Mouse (Mus musculus) stomach, postnatal 0 days (tissue): ENCODE data around the gene Pgf. TPM values are rescaled to one million over a fixed set of nuclear protein-coding genes. Genes with fewer than 3 reads are reported as not detected.
A peak's percentile ranks its signal among the peaks of the same experiment; 100 is the strongest.

Source experiments
- ATAC-seq: fragments of 200-750 bp; cut with Nextera tagmentation; 2 replicates; pipeline ENCODE4 v1.8.0; 2017; ENCODE audit not compliant: low FRiP score, low TSS enrichment
- DNase-seq: peaks from one replicate; pipeline ENCODE4 v3.0.0-alpha.2; 2016; ENCODE audit warnings: low spot score
- H3K27ac ChIP-seq: fragments of 300-500 bp; sonication (generic); replicated peaks from 2 replicates; pipeline ENCODE4 v1.5.1; 2014; ENCODE audit warnings: mild to moderate bottlenecking, control low read depth
- H3K27me3 ChIP-seq: fragments of 300-500 bp; sonication (generic); 2 replicates; pipeline ENCODE4 v1.6.1; 2014; ENCODE audit warnings: low read length; ENCODE audit not compliant: control insufficient read depth, insufficient read depth
- H3K36me3 ChIP-seq: fragments of 300-500 bp; sonication (generic); 2 replicates; pipeline ENCODE4 v1.6.1; 2014; ENCODE audit warnings: low read length, mixed read lengths; ENCODE audit not compliant: control insufficient read depth, insufficient read depth
- H3K4me1 ChIP-seq: fragments of 300-500 bp; sonication (generic); replicated peaks from 2 replicates; pipeline ENCODE4 v1.6.1; 2014; ENCODE audit warnings: antibody characterized with exemption; ENCODE audit not compliant: control insufficient read depth, insufficient read depth
- H3K4me2 ChIP-seq: fragments of 300-500 bp; sonication (generic); replicated peaks from 2 replicates; pipeline ENCODE4 v1.6.1; 2014; ENCODE audit warnings: low read depth, mild to moderate bottlenecking, control low read depth, moderate library complexity
- H3K4me3 ChIP-seq: fragments of 300-500 bp; sonication (generic); 2 replicates; pipeline ENCODE4 v1.5.1; 2014; ENCODE audit warnings: low read depth, low read length, control low read depth
- H3K9ac ChIP-seq: fragments of 300-500 bp; sonication (generic); 2 replicates; pipeline ENCODE4 v1.6.1; 2014; ENCODE audit warnings: mild to moderate bottlenecking, low read length, control low read depth, mixed read lengths
- H3K9me3 ChIP-seq: fragments of 300-500 bp; sonication (generic); 2 replicates; pipeline ENCODE4 v1.6.1; 2016; ENCODE audit warnings: low read length; ENCODE audit not compliant: control insufficient read depth
- CTCF ChIP-seq: IDR thresholded peaks from 2 replicates; pipeline ENCODE4 v1.5.1; 2016; ENCODE audit warnings: antibody characterized with exemption, low read depth, mild to moderate bottlenecking, moderate library complexity
- EP300 ChIP-seq: optimal IDR thresholded peaks from 2 replicates; pipeline ENCODE3; 2016; ENCODE audit warnings: antibody characterized with exemption
- WGBS: fragments of 180-500 bp; shearing (Covaris S2); extraction: QIAGEN DNeasy Blood & Tissue Kit; methylation state at CpG from one replicate; pipeline ENCODE4 v1.1.7; 2014; 5-methylcytosine and 5-hydroxymethylcytosine counted together
- polyA plus RNA-seq: library from polyadenylated mRNA; unstranded; fragments of >200 nt; fragmentation: Nextera tagmentation; extraction: Ambion mirVana; gene quantifications from 2 replicates; pipeline ENCODE4 v1.2.1, GENCODE M21; 2015

Gene Pgf
- polyA plus RNA-seq, 1 experiment from 2014 or later: 3.5 TPM

DNA sequence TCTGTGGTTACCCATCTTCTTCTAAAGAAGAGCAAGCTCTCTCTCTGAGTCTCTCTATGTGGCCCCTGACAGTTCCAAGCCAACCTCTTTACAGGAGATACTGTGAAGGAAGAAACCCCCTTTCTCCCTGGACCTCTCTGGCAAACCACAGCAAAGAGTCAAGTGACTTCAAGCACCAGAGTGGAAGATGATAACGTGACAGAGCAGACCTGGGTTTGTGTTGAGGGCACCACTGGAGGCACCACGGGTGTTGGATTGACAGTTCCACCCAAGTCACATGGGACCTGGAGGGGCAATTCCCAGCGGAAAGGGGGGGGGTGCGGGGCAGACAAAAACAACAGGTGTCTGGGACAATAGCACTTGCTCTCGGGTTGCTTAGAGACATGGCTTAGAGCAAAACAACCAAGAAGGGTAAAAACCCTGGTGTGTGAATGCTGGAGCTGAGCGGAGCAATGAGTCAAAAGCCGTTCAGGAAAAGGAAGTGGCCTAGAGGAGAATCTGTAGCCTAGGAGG is 31.2 kb upstream of the Pgf start:
- whole genome bisulfite sequencing: 34% methylated on average over 7 of the region's 7 CpGs
- DNase-seq (no peak), ATAC-seq (no peak)
- TF ChIP-seq EP300: no peak
- TF ChIP-seq CTCF: no peak
- Histone ChIP-seq H3K4me3 (no peak overlapping the region), H3K4me2 (no peak overlapping the region), H3K9me3 (no peaks in the 10 kb centered on the region), H3K36me3 (no peaks in the 10 kb centered on the region), H3K4me1 (no peaks in the 10 kb centered on the region), H3K27ac (no peak overlapping the region), H3K9ac (no peak overlapping the region), H3K27me3 (no peaks in the 10 kb centered on the region)

GRCm38 (mm10) chr12:85205425-85205824 is 27.8 kb upstream of the Pgf start:
- WGBS: 83% methylated on average over 10 of the region's 10 CpGs
- H3K27ac ChIP-seq: no peak overlapping the region

DNA sequence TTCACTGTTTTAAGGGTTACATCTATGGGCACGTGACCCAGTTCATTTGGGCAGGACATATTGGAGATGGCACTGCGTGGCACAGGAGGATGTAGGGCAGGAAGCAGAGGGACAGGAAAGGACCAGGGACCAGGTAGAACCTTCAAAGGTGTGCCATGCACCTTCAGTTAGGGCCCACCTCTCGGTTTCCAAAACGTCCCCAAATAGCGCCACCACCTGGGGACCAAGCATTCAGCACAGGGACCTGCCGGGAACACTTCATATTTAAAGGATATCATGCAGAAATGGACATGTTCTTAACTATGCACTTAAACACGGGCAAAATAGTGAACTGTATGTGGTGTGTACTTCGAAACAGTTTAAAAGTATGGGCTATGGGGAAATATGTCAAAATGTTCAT is 26.5 kb upstream of the Pgf start:
- Histone ChIP-seq H3K9ac (no peak overlapping the region), H3K36me3 (no peaks in the 10 kb centered on the region), H3K27ac (no peak overlapping the region), H3K4me3 (no peak overlapping the region), H3K9me3 (no peaks in the 10 kb centered on the region), H3K27me3 (no peaks in the 10 kb centered on the region), H3K4me1 (no peaks in the 10 kb centered on the region), H3K4me2 (no peak overlapping the region)
- DNase-seq: no peak
- WGBS: 53% methylated on average over 8 of the region's 8 CpGs
- peak; percentile 38 for TF ChIP-seq CTCF
- TF ChIP-seq EP300: no peak
- no peak for ATAC-seq

More at GRCm38 (mm10) chr12:85205425-85205824, 27.8 kb upstream of the Pgf start:
- DNase-seq (no peak), ATAC-seq (no peak)
- Histone ChIP-seq H3K9me3 (no peaks in the 10 kb centered on the region), H3K4me1 (no peaks in the 10 kb centered on the region), H3K4me2 (no peak overlapping the region), H3K27me3 (no peaks in the 10 kb centered on the region), H3K9ac (no peak overlapping the region), H3K4me3 (no peak overlapping the region), H3K36me3 (no peaks in the 10 kb centered on the region)
- TF ChIP-seq EP300 (no peak), CTCF (no peak)

DNA sequence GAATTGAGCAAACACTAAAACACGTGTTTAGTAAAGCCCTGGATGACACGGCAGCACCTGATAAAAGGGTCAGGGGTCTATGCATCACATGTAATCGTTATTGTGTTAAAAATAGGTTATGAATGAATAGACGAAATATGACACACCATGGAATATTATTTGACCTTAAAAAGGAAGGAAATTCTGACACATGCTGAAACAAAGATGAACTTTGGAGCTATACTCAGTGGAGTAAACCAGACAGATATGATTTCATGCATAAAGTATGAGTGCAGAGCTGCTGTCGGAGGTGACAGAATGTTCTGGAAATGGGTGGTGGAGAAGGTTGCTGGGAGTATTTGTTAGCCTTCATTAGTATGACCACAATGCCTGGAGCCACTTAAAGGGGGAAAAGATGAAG is 26.1 kb upstream of the Pgf start:
- 51% methylated on average over 5 of the region's 5 CpGs for WGBS
- DNase-seq (no peak), ATAC-seq (peak; percentile 48; the same call in 1 of the 2 replicates)
- Histone ChIP-seq H3K36me3 (no peaks in the 10 kb centered on the region), H3K27ac (no peak overlapping the region), H3K9me3 (no peaks in the 10 kb centered on the region), H3K4me1 (no peaks in the 10 kb centered on the region), H3K9ac (no peak overlapping the region), H3K4me3 (no peak overlapping the region), H3K4me2 (no peak overlapping the region), H3K27me3 (no peaks in the 10 kb centered on the region)
- TF ChIP-seq EP300 (no peak), CTCF (no peak)

DNA sequence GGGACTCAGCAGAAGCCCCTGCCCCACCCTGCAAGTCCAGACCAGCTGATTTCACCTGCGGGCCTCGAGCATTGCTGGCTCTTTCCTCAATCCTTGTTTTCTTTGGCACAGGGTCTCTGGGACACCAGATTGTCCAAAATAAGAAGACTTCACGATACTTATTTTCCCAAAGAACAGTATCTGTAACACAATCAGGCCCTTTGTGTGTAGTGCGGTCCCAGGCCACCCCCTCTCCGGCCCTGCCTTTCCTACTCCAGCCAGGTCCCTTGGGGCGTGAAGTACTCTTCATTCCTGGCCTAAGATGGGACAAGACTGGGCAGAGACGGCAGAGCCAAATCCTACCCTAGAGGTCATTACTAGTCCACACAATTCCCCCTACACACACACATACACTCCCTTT is 24.6 kb upstream of the Pgf start:
- H3K4me3 ChIP-seq: no peak overlapping the region
- no peaks in the 10 kb centered on the region for H3K9me3 ChIP-seq
- H3K4me2 ChIP-seq: no peak overlapping the region
- H3K27ac ChIP-seq: no peak overlapping the region
- DNase-seq (no peak), ATAC-seq (no peak)
- TF ChIP-seq EP300: no peak
- TF ChIP-seq CTCF: no peak
- no peaks in the 10 kb centered on the region for H3K4me1 ChIP-seq
- WGBS: 81% methylated on average over 7 of the region's 7 CpGs
- H3K9ac ChIP-seq: no peak overlapping the region
- H3K27me3 ChIP-seq: no peaks in the 10 kb centered on the region
- no peaks in the 10 kb centered on the region for H3K36me3 ChIP-seq

DNA sequence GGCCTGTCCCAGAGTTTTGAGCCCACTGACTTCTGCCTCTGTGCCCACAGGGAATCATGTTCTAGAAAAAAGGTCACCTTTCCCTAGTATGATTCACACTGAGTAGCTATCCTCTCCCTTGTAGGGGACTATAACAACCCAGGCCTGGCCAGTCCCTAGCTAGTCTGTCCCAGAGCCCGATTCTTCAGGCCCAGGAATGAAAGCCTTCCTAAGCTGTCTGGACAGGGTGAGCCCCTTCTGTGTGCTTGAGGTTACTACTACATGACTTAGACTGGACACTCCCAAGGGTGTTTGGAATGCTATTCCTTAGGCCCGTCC is 24.2 kb upstream of the Pgf start:
- DNase-seq (no peak), ATAC-seq (no peak)
- TF ChIP-seq CTCF (no peak), EP300 (no peak)
- no peaks in the 10 kb centered on the region for H3K36me3 ChIP-seq
- 65% methylated on average over 2 of the region's 2 CpGs for WGBS
- no peak overlapping the region for H3K4me2 ChIP-seq
- H3K9ac ChIP-seq: no peak overlapping the region
- no peaks in the 10 kb centered on the region for H3K9me3 ChIP-seq
- H3K27ac ChIP-seq: no peak overlapping the region
- H3K4me1 ChIP-seq: no peaks in the 10 kb centered on the region
- H3K4me3 ChIP-seq: no peak overlapping the region
- no peaks in the 10 kb centered on the region for H3K27me3 ChIP-seq
